Mouse (Mus musculus): ENCODE measurements around the gene Slc3a2. TPM values are rescaled to one million over a fixed set of nuclear protein-coding genes. Genes with fewer than 3 reads are reported as not detected.
A peak's percentile ranks its signal among the peaks of the same experiment; 100 is the strongest.

Gene Slc3a2
- 125 and 127 TPM in 2 replicates for polyA plus RNA-seq (2016; fragmentation: Nextera tagmentation; extraction: Ambion mirVana)

DNA sequence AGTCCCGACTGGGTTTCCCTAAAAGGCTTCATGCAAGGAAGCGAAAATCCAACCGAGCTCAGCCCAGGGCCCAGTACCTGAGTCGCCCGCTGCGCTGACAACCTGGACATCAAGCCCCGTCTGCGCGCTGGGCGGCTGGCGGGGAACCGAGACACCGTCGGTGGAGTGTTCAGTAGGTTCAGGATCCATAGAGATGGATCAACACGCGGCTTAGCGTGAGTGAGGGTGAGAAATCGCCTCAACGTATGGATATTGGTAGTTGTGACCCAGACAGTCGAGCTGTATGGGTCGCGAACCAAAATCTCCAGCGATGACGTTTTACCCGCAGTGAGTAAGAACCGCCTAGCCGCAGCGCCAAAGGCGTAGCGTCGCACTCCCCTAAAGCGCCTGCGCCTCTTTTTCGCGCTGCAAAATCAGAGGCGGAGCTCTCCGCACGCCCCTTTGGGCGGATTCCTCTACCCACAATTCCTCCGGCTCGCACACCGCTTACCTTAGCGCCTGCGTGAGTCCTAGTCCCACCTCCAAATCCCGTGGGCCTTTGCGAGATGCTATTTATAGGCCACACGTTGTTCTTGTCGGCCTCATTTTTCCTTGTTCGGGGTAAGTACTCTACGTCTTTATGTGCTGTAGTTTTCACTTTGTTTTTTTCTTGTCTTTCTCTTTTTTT lies at the start of gene Slc3a2:
Gene Slc3a2 (minus strand): TSS at position 463 of the 667 bp plus-strand sequence.
- WGBS: under 1% methylated on average over 50 of the region's 50 CpGs
- H3K9me3 ChIP-seq: no peaks in the 10 kb centered on the region
- no peaks in the 10 kb centered on the region for H3K27me3 ChIP-seq (replicated peaks; ENCODE audit: low read depth, poor library complexity, severe bottlenecking)
- H3K4me1 ChIP-seq: peaks cover 25% of the 10 kb centered on the region
- peak within 1 kb of the TSS; percentile 83 for H3K4me3 ChIP-seq
- H3K36me3 ChIP-seq (replicated peaks): peaks cover 32% of the 10 kb centered on the region
- peak within 1 kb of the TSS; percentile 96 for H3K27ac ChIP-seq (replicated peaks)
- DNase-seq (ENCODE audit: low spot score): peak; percentile 97

DNA sequence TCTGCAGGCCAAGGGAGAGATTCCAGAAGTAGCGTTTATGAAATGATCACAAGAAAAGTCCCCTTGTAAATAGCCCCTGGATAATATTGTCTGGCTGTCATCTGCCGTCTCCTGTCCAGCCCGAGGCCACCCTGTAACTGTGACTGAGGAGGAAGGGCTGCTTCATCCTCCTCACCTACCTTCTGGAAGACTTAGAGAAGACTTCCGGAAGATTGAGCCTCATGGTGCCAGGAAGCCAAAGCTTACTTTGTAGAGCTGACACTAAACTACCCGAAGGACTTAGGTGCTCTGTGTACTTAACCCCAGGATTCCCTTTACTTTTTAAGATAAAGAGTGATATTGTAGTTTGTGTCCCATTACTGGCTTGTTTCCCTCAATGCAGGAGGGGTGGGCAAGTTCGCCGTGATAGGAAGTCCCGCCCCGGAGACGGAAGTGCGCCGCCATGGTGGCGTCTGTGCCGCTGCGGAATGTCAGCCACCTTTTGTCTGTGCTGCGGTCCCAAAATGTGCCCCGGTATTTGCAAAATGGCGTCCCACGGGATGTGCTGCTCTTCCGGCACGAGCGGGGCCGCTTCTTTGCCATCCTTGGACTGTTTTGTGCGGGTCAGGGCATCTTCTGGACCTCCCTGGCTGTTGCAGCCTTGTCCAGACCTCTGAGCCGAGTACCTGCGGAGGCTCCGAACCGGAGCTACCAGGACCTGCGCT lies 47.5 kb upstream of the Slc3a2 start, which contains the start of gene Tmem223:
Gene Tmem223 (plus strand): TSS at position 430 of the 704 bp plus-strand sequence.
- Histone ChIP-seq H3K4me1 (peaks cover 38% of the 10 kb centered on the region), H3K4me3 (peak within 1 kb of the TSS; percentile 83), H3K27ac (replicated peaks) (peak within 1 kb of the TSS; percentile 97), H3K36me3 (replicated peaks) (peaks cover 75% of the 10 kb centered on the region), H3K9me3 (peaks cover 2% of the 10 kb centered on the region; the same call in 1 of the 2 replicates), H3K27me3 (replicated peaks; ENCODE audit: low read depth, poor library complexity, severe bottlenecking) (no peaks in the 10 kb centered on the region)
- 20% methylated on average over 29 of the region's 29 CpGs for WGBS
- DNase-seq (ENCODE audit: low spot score): peak; percentile 86

DNA sequence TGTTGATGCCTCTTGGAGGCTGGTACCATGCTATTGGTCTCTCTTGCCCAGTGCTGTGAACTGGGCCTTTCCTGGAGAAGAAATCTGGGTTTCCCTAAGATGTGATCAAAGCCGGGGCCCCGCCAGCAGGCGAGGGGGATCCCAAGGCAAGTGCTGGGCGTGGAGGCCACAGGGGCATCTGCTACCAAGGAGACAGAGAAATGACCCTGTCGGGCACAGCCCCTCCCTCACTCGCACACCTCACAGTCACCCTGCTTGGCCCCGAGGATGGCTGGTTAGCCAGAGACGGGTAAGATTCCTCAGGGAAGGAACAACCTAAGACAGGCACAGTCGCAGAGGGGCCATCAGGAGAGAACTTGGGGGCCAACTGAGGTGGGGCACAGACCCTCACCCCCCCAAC lies 42.4 kb upstream of the Slc3a2 start:
- no peak overlapping the region for H3K4me3 ChIP-seq
- peaks cover 100% of the 10 kb centered on the region for H3K36me3 ChIP-seq (replicated peaks)
- 96% methylated on average over 9 of the region's 9 CpGs for WGBS
- DNase-seq (ENCODE audit: low spot score): no peak
- peaks cover 4% of the 10 kb centered on the region for H3K4me1 ChIP-seq
- no peaks in the 10 kb centered on the region for H3K27me3 ChIP-seq (replicated peaks; ENCODE audit: low read depth, poor library complexity, severe bottlenecking)
- H3K27ac ChIP-seq (replicated peaks): no peak overlapping the region
- H3K9me3 ChIP-seq: peaks cover 12% of the 10 kb centered on the region

DNA sequence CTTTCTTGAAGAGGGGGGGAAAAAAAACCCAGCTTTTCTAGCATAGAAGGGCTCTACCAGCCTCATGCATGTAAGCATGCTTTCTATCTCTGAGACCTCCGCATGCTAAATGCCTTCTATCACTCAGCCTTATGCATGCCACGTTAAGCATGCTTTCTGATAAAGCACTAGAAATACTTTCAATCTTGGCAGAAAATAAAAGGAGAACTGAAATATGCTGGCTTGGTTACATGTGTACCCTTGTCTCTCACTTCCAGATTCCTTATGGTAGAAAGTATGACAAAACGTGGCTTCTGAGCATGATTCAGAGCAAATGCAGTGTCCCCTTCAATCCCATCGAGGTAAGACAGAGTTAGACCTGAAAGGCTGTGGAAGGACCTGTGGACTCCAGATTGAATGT lies 40.1 kb upstream of the Slc3a2 start:
- H3K9me3 ChIP-seq: peaks cover 12% of the 10 kb centered on the region
- no peak overlapping the region for H3K27ac ChIP-seq (replicated peaks)
- no peaks in the 10 kb centered on the region for H3K27me3 ChIP-seq (replicated peaks; ENCODE audit: low read depth, poor library complexity, severe bottlenecking)
- peaks cover 85% of the 10 kb centered on the region for H3K36me3 ChIP-seq (replicated peaks)
- H3K4me1 ChIP-seq: peaks cover 7% of the 10 kb centered on the region
- DNase-seq (ENCODE audit: low spot score): no peak
- 93% methylated on average over 4 of the region's 4 CpGs for WGBS
- no peak overlapping the region for H3K4me3 ChIP-seq

DNA sequence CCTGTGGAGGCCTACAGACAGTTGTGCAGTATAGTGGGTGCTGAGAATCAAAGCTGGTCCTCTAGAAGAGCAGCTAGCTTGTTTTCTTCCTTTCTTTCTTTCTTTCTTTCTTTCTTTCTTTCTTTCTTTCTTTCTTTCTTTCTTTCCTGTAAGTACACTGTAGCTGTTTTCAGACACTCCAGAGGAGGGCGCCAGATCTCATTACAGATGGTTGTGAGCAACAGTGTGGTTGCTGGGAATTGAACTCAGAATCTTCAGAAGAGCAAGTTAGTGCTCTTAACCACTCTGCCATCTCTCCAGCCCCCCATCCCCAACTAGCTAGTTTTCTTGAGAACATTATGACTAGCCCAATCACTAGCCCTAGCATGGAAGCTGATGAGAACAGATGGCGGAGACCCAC lies 37.6 kb upstream of the Slc3a2 start:
- Histone ChIP-seq H3K4me1 (peaks cover 18% of the 10 kb centered on the region), H3K9me3 (peaks cover 11% of the 10 kb centered on the region), H3K36me3 (replicated peaks) (peaks cover 62% of the 10 kb centered on the region), H3K27me3 (replicated peaks; ENCODE audit: low read depth, poor library complexity, severe bottlenecking) (no peaks in the 10 kb centered on the region), H3K27ac (replicated peaks) (no peak overlapping the region), H3K4me3 (peak overlapping the region; percentile 5; the same call in 1 of the 2 replicates)
- 92% methylated on average over 2 of the region's 2 CpGs for WGBS
- no peak for DNase-seq (ENCODE audit: low spot score)

DNA sequence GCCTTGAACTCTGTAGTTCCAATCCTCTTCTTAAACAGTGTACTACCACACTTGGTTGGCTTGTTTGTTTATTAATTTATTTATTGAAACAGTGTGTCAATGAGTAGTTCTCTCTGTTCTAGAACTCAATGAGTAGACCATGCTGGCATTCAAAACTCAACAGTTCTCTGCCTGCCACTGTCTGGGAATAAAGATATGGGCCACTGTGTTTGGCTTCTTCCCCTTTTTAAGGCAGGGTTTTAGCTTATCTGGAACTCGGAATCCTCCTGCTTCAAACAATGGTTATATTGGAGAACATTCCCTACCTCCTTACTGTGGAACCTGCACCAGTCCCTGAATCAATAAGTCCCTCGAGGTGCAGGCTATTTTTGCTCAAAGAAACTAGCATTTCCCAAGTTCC lies 35.7 kb upstream of the Slc3a2 start:
- H3K4me1 ChIP-seq: peaks cover 21% of the 10 kb centered on the region
- H3K9me3 ChIP-seq: no peaks in the 10 kb centered on the region
- H3K27ac ChIP-seq (replicated peaks): no peak overlapping the region
- H3K4me3 ChIP-seq: peak overlapping the region; percentile 100; the same call in 1 of the 2 replicates
- no peak for DNase-seq (ENCODE audit: low spot score)
- WGBS: 90% methylated on average over 2 of the region's 2 CpGs
- H3K27me3 ChIP-seq (replicated peaks; ENCODE audit: low read depth, poor library complexity, severe bottlenecking): no peaks in the 10 kb centered on the region
- peaks cover 62% of the 10 kb centered on the region for H3K36me3 ChIP-seq (replicated peaks)

DNA sequence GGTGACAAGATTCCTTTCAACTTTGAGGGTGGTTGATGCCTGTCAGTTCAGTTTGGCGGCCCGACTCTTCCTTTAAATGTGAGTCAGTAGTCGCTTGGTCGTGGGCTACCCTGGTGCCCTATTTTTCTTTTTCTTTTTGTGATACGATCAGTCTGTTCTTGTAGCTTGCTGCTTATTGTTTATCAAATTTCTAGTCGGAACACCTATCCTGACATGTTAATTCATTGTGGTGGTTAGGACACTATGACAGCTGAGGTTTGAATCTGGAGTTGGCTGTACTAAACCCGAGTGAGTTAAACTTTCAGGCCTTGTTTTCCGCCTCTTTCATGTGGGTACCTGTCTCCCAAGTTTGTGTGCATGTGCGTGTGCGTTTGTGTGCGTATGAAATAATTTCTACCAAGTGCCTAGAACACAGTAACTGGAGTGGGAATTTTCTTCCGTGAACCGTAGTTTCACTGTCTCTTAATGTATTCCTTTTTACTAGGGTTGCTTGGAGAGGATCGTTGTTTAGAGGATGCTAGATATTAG lies 34.4 kb upstream of the Slc3a2 start:
- no peak for DNase-seq (ENCODE audit: low spot score)
- Histone ChIP-seq H3K27ac (replicated peaks) (peak overlapping the region; percentile 95), H3K9me3 (no peaks in the 10 kb centered on the region), H3K4me1 (peaks cover 21% of the 10 kb centered on the region), H3K27me3 (replicated peaks; ENCODE audit: low read depth, poor library complexity, severe bottlenecking) (no peaks in the 10 kb centered on the region), H3K4me3 (peak overlapping the region; percentile 100), H3K36me3 (replicated peaks) (peaks cover 62% of the 10 kb centered on the region)
- 10% methylated on average over 14 of the region's 14 CpGs for WGBS

DNA sequence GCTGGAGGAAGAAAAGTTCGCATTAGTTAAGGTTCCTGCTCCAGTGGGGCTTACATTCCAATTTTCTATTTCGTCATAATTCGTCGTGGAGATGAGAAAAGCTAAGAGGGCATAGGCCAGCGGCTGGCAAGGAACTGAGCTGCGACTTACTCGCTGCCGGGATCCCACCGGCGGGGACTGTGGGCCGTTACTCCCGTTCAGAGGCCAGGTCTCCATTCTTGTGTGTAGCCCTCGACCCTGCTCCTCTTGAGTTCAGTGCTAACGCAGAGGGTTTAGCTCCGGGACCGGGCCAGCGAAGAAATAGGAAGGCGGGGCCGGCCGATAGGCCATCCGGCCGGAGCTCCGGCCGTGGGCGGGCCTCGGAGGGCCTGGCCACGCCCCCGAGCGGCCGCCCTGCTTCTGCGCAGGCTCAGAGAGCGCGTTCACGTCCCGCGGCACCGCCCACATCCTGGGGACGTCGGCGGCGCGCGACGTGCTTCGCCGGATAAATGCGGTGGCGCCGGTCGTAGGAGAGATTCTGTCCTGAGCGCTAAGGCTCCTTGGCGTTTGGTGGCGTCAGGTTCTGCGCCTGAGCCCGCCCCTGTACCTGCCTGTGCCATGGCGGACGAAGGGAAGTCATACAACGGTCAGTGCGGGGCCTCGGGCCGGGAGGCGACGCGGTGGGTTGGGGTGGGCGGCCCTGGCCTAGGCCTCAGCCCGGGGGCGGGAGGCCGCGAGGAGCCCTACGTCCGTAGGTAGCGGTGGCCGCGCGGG lies 33.6 kb upstream of the Slc3a2 start, which contains the start of gene Nxf1:
Gene Nxf1 (plus strand): TSS at position 439 of the 753 bp plus-strand sequence.
- Histone ChIP-seq H3K4me1 (peaks cover 21% of the 10 kb centered on the region), H3K36me3 (replicated peaks) (peaks cover 62% of the 10 kb centered on the region), H3K27ac (replicated peaks) (peak within 1 kb of the TSS; percentile 95), H3K9me3 (no peaks in the 10 kb centered on the region), H3K27me3 (replicated peaks; ENCODE audit: low read depth, poor library complexity, severe bottlenecking) (no peaks in the 10 kb centered on the region), H3K4me3 (peak within 1 kb of the TSS; percentile 100)
- peak; percentile 96 for DNase-seq (ENCODE audit: low spot score)
- WGBS: under 1% methylated on average over 75 of the region's 75 CpGs

DNA sequence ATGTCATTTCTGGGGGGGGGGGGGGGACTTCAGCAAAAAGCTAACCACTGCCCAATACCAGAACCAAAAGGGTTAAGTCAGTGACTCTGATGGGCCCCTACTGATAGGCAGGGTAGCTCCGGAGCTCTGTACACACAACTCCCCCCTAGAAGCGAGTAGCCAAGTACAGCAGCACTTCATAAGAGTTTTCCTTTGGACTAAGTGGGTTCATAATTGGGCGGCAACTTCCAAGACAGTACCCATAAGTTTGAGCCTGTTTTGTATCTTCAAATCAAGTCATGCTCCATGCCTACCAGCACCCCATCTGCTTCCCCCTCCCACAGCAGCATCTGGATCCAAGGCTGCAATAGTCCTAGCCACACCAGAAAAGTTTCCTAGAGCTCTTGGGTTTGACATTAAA lies 32.5 kb upstream of the Slc3a2 start:
- Histone ChIP-seq H3K4me3 (peak overlapping the region; percentile 100), H3K36me3 (replicated peaks) (peaks cover 61% of the 10 kb centered on the region), H3K27ac (replicated peaks) (no peak overlapping the region), H3K27me3 (replicated peaks; ENCODE audit: low read depth, poor library complexity, severe bottlenecking) (no peaks in the 10 kb centered on the region), H3K4me1 (peaks cover 21% of the 10 kb centered on the region), H3K9me3 (no peaks in the 10 kb centered on the region)
- no peak for DNase-seq (ENCODE audit: low spot score)
- WGBS: 91% methylated on average over 3 of the region's 3 CpGs

DNA sequence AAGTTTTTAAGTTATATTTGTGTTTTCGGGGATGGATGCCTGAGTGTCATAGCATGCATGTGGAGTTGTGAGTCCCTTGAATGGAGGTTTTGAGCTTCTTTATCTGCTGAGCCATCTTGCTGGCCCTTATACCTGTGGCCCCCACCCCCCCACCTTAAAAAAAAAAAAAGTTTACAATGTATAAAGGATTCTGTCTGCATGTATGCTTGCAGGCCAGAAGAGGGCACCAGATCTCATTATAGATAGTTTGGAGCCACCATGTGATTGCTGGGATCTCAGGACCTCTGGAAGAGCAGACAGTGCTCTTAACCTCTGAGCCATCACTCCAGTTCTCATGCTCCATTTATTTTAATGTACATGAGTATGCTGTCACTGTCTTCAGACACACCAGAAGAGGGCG lies 24.2 kb upstream of the Slc3a2 start:
- DNase-seq (ENCODE audit: low spot score): no peak
- WGBS: 65% methylated on average over 2 of the region's 2 CpGs
- no peak overlapping the region for H3K4me3 ChIP-seq
- H3K36me3 ChIP-seq (replicated peaks): peaks cover 97% of the 10 kb centered on the region
- no peaks in the 10 kb centered on the region for H3K9me3 ChIP-seq
- peaks cover 8% of the 10 kb centered on the region for H3K4me1 ChIP-seq
- H3K27me3 ChIP-seq (replicated peaks; ENCODE audit: low read depth, poor library complexity, severe bottlenecking): no peaks in the 10 kb centered on the region
- H3K27ac ChIP-seq (replicated peaks): no peak overlapping the region

DNA sequence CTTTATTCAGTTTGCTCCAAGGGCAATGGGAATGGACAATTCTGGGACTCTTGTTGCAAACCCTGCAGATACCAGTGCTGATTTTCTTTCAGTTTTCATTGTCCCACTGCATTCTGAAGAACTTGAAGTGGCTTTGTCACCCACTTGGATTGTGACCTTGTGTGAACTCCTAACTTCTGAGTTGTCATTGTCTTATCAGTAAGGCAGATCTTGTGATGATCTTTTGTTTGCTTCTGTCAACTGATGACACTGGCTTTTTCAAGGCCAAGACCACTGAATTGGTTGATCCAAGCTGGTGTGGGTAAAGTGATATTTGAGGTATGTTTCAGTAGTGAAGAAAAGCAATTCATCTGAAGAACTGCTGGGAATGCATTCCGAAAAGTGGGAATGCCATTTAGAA lies 22.2 kb upstream of the Slc3a2 start:
- H3K4me3 ChIP-seq: no peak overlapping the region
- H3K9me3 ChIP-seq: no peaks in the 10 kb centered on the region
- peaks cover 83% of the 10 kb centered on the region for H3K36me3 ChIP-seq (replicated peaks)
- no peak for DNase-seq (ENCODE audit: low spot score)
- 96% methylated on average over 1 of the region's 1 CpGs for WGBS
- peaks cover 20% of the 10 kb centered on the region for H3K4me1 ChIP-seq
- H3K27me3 ChIP-seq (replicated peaks; ENCODE audit: low read depth, poor library complexity, severe bottlenecking): no peaks in the 10 kb centered on the region
- H3K27ac ChIP-seq (replicated peaks): no peak overlapping the region

DNA sequence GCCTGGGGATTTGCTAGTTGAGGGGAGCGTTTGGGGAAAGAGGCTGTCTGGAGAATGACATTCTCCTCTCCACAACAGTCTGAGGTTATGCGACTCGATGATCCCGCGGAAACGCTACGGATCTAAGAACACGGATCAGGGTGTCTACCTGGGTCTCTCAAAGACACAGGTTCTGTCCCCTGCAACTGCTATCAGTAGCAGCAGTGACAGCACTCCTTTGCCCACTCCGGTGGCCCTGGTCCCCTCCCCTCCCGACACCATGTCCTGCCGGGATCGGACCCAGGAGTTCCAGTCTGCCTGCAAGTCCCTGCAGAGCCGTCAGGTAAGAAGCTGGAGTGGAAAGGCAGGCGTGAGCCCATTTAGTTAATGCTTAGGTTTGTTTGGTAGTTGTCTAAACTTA lies 19.0 kb upstream of the Slc3a2 start:
- peak overlapping the region; percentile 93 for H3K4me3 ChIP-seq
- H3K4me1 ChIP-seq: peaks cover 21% of the 10 kb centered on the region
- 21% methylated on average over 14 of the region's 14 CpGs for WGBS
- no peaks in the 10 kb centered on the region for H3K9me3 ChIP-seq
- H3K27me3 ChIP-seq (replicated peaks; ENCODE audit: low read depth, poor library complexity, severe bottlenecking): no peaks in the 10 kb centered on the region
- H3K36me3 ChIP-seq (replicated peaks): peaks cover 83% of the 10 kb centered on the region
- no peak for DNase-seq (ENCODE audit: low spot score)
- H3K27ac ChIP-seq (replicated peaks): peak overlapping the region; percentile 89

All from embryonic facial prominence, embryonic 10.5 days (tissue).